Mouse (Mus musculus): ENCODE measurements around the gene Rad9a.

DNA sequence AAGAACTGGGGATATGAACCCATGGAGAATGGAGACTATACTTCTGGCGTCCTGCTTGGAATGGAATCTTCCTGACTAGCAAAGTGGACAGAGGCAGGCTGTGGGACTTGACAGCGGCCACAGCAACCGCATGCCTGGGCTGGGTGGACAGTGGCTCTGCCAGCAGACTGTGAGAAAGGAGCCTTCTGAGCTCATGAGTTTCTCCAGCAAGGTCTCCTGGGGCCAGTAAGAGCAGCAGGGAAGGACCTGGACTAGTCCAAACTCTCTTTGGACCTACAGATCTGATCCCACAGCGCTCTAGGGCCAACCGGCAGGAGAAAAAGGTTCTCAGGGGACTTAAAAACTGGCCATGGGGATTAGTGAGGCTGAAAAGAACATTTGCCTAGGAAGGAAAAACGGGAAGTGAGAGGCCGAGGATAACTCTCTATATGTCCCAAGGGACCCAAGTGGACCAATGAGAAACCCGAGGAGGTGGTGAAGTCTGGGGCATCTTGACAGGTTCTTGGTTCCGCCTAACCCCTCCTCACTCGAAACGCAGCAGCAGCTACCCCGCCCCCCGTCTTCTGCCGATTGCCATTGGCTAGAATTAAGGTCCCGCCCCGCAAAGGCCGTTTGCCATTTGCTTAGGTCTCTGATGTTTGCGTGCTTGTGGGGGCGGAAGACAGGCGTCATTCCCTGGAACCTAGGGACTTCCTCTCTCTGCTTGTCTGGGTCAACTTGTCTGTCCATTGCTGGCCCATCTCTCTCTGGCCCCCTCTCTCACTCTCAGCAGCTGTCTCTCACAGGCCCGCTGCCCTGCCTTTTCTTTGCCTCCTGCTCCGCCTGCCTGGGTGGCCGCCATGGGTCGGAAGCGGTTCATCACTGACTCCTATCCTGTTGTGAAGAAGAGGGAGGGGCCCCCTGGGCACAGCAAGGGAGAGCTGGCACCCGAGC is 30.1 kb upstream of the Rad9a start, which contains the start of gene Pold4:
- TF ChIP-seq FLI1 (IDR thresholded peaks at IDR 0.05; ENCODE audit: low read length) (no peak), GATA1 (IDR thresholded peaks at IDR 0.05; ENCODE audit: borderline replicate concordance, low read length) (no peak)

Measured in megakaryocyte, embryonic 14.5 days (primary cell).